Comparison of ENCODE assay signal across 9 mouse cellular contexts in the genomic region with DNA sequence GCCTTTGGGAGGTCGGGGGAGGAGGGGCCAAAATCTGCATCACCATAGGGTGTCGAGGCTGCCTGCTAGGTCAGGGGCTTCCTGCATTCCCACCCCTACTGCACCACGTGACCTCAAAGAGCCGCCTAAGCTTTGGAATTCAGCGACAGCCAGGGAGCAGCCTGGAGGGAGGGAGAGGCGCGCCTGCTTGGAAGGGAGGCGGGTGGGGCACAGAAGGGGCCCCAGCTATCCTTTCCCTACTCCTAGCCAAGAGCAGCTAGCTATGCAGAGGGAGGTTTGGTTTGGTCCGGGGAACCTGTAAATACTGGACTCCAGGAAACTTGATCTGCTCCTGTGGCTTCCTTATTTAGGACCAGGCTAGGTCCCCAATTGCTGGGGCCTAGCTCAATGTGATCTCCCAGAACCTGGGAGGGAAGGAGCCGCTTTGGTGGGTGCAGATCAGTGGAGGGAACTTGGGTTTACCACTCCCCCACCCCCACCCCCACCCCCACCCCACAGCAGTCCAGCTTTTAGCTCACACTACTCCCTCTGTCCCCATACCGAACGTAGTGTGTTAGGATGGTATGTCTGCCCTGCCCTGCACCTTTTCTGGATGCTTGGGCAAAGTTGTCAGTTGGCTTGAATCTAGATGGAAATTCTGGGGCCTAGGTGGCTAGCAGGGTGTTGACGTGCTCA. TPM values are rescaled to one million over a fixed set of nuclear protein-coding genes. Genes with fewer than 3 reads are reported as not detected.
DNase-seq lines count a peak whose midpoint lies in the region; ATAC-seq and TF ChIP-seq lines count a peak whose summit lies in the region.
"Had no signal": no experiment of that assay in that cellular context is flagged by ENCODE, and none has a peak within 500 bp of the region (broad histone marks: within the 10 kb centered on the region; RNA-seq: fewer than 3 reads in every experiment).

No protein-coding gene starts in this region.

- H3K4me2 ChIP-seq in forebrain, postnatal 0 days (ENCODE audit: low read depth) = 0 out of 2 replicates have a peak overlapping the region, but pooled peaks have one; percentile 3
- H3K4me2 ChIP-seq in intestine, embryonic 15.5 days (replicated peaks) = peak overlapping the region; percentile 44
- H3K4me2 ChIP-seq in liver, embryonic 16.5 days (ENCODE audit: low read depth, low read length) = peak overlapping the region; percentile 5; the same call in 1 of the 2 replicates

- no peaks in the 10 kb centered on the region for H3K36me3 ChIP-seq in forebrain, postnatal 0 days (ENCODE audit: insufficient read depth)
- H3K36me3 ChIP-seq in intestine, embryonic 15.5 days = no peaks in the 10 kb centered on the region
- H3K36me3 ChIP-seq in liver, embryonic 16.5 days (ENCODE audit: control insufficient read depth, insufficient read depth) = no peaks in the 10 kb centered on the region

- no peak overlapping the region for H3K27ac ChIP-seq in forebrain, postnatal 0 days (ENCODE audit: low read depth, low read length)
- peak overlapping the region; percentile 88 for H3K27ac ChIP-seq in intestine, embryonic 15.5 days
- H3K27ac ChIP-seq in liver, embryonic 16.5 days (ENCODE audit: low read length) = peak overlapping the region; percentile 12; the same call in 1 of the 2 replicates

- DNase-seq in adrenal gland, adult (ENCODE audit: inconsistent age in 2 of 2, low spot score in 1 of 2) = peak; percentile 61 to 83
- no peak for DNase-seq in adrenal gland, adult 18-20 months (ENCODE audit: low spot score in 2 of 2)
- no peak for DNase-seq in forebrain, postnatal 0 days
- peak; percentile 31 for DNase-seq in ovary, postnatal 14 days (ENCODE audit: low spot score)
- DNase-seq in spleen, postnatal 4 days (ENCODE audit: low spot score in 2 of 2) = no peak
- no peak for DNase-seq in cerebellum, postnatal 36 days

- ATAC-seq in forebrain, postnatal 0 days = peak; percentile 50; the same call in 1 of the 2 replicates
- peak; percentile 90 for ATAC-seq in intestine, embryonic 15.5 days
- ATAC-seq in liver, embryonic 16.5 days (ENCODE audit: low read depth) = peak; percentile 76

- WGBS in forebrain, postnatal 0 days = 19% methylated on average over 13 of the region's 13 CpGs
- 8% methylated on average over 13 of the region's 13 CpGs for WGBS in intestine, embryonic 15.5 days
- WGBS in liver, embryonic 16.5 days (ENCODE audit: insufficient replicate concordance) = 39% methylated on average over 13 of the region's 13 CpGs

- H3K9ac ChIP-seq in forebrain, postnatal 0 days = peak overlapping the region; percentile 22; the same call in 1 of the 2 replicates
- no peak overlapping the region for H3K9ac ChIP-seq in intestine, embryonic 15.5 days
- no peak overlapping the region for H3K9ac ChIP-seq in liver, embryonic 16.5 days (ENCODE audit: low read depth, low read length)

- H3K4me1 ChIP-seq in forebrain, postnatal 0 days (ENCODE audit: insufficient read depth) = no peaks in the 10 kb centered on the region
- H3K4me1 ChIP-seq in intestine, embryonic 15.5 days (replicated peaks) = peaks cover 39% of the 10 kb centered on the region
- H3K4me1 ChIP-seq in liver, embryonic 16.5 days (ENCODE audit: control insufficient read depth, low read depth, low read length) = peaks cover 10% of the 10 kb centered on the region

- no peaks in the 10 kb centered on the region for H3K27me3 ChIP-seq in forebrain, postnatal 0 days (ENCODE audit: insufficient read depth, low read length)
- no peaks in the 10 kb centered on the region for H3K27me3 ChIP-seq in intestine, embryonic 15.5 days (replicated peaks)
- no peaks in the 10 kb centered on the region; the same call in 1 of the 2 replicates for H3K27me3 ChIP-seq in liver, embryonic 16.5 days (ENCODE audit: control insufficient read depth, insufficient read depth, low read depth, low read length)

- no peak overlapping the region for H3K4me3 ChIP-seq in forebrain, postnatal 0 days (ENCODE audit: low read depth, low read length)
- H3K4me3 ChIP-seq in intestine, embryonic 15.5 days (replicated peaks) = peak overlapping the region; percentile 3; the same call in 1 of the 2 replicates
- H3K4me3 ChIP-seq in liver, embryonic 16.5 days (ENCODE audit: low read depth, low read length) = no peak overlapping the region
- H3K4me3 ChIP-seq: erythroblast, embryonic 14.5 days had no signal

- no peak for TF ChIP-seq CTCF in forebrain, postnatal 0 days (IDR thresholded peaks at IDR 0.05; ENCODE audit: low read depth)

- H3K9me3 ChIP-seq in forebrain, postnatal 0 days (ENCODE audit: low read length) = no peaks in the 10 kb centered on the region
- H3K9me3 ChIP-seq in intestine, embryonic 15.5 days = no peaks in the 10 kb centered on the region
- no peaks in the 10 kb centered on the region for H3K9me3 ChIP-seq in liver, embryonic 16.5 days (replicated peaks; ENCODE audit: control insufficient read depth, low read length)

RNA-seq across cellular contexts. Expression of a gene that starts 6.3 kb away (rescaled TPM):
- 10 to 100 TPM; 73.0 to 98.7 TPM for total RNA-seq in adrenal gland, adult 18-20 months (2021)
- total RNA-seq in forebrain, postnatal 0 days (2014; rRNA removed) = 45.9 and 56.0 TPM in 2 replicates
- 12.8 and 14.4 TPM in 2 replicates for polyA plus RNA-seq in forebrain, postnatal 0 days (2015; fragmentation: Nextera tagmentation; extraction: Ambion mirVana)
- polyA plus RNA-seq in intestine, embryonic 15.5 days (2015; fragmentation: Nextera tagmentation; extraction: Ambion mirVana) = 53.6 and 55.2 TPM in 2 replicates
- 11.1 and 12.2 TPM in 2 replicates for polyA plus RNA-seq in liver, embryonic 16.5 days (2015; fragmentation: Nextera tagmentation; extraction: Ambion mirVana)

RNA-seq across cellular contexts. Expression of a gene that starts 28.3 kb away (rescaled TPM):
- total RNA-seq in adrenal gland, adult 18-20 months (2021) = 1 to 10 TPM in 1 of 2 experiments, under 1 TPM in 1; 0.67 to 5.5 TPM
- total RNA-seq in forebrain, postnatal 0 days (2014; rRNA removed) = 0.08 and 0.67 TPM in 2 replicates
- 0.18 and 0.24 TPM in 2 replicates for polyA plus RNA-seq in forebrain, postnatal 0 days (2015; fragmentation: Nextera tagmentation; extraction: Ambion mirVana)
- polyA plus RNA-seq in intestine, embryonic 15.5 days (2015; fragmentation: Nextera tagmentation; extraction: Ambion mirVana) = 0.10 and 0.21 TPM in 2 replicates
- 0.09 TPM in 1 of 2 replicates, not detected in the other for polyA plus RNA-seq in liver, embryonic 16.5 days (2015; fragmentation: Nextera tagmentation; extraction: Ambion mirVana)

RNA-seq across cellular contexts. Expression of a gene that starts 58.5 kb away (rescaled TPM):
- 10 to 100 TPM; 55.1 to 61.3 TPM for total RNA-seq in adrenal gland, adult 18-20 months (2021)
- total RNA-seq in forebrain, postnatal 0 days (2014; rRNA removed) = 39.2 and 55.6 TPM in 2 replicates
- 45.8 and 52.1 TPM in 2 replicates for polyA plus RNA-seq in forebrain, postnatal 0 days (2015; fragmentation: Nextera tagmentation; extraction: Ambion mirVana)
- 91.8 and 99.3 TPM in 2 replicates for polyA plus RNA-seq in intestine, embryonic 15.5 days (2015; fragmentation: Nextera tagmentation; extraction: Ambion mirVana)
- polyA plus RNA-seq in liver, embryonic 16.5 days (2015; fragmentation: Nextera tagmentation; extraction: Ambion mirVana) = 37.1 and 40.1 TPM in 2 replicates

Comparison
In these comparisons a context has a peak if more than half of its experiments do, and no peak if none do; other contexts are left out.
1. DNase-seq: peak in adrenal gland, adult (2 of 2) and ovary, postnatal 14 days (single experiment); none in adrenal gland, adult 18-20 months (0 of 2), forebrain, postnatal 0 days (single experiment), spleen, postnatal 4 days (0 of 2) and cerebellum, postnatal 36 days (0 of 2).
2. Peak in every context shown above with its lines, with median percentiles within 50 percentile points of each other: ATAC-seq and H3K4me2 ChIP-seq.